ENCODE assay signal across 8 mouse cellular contexts in the genomic region with DNA sequence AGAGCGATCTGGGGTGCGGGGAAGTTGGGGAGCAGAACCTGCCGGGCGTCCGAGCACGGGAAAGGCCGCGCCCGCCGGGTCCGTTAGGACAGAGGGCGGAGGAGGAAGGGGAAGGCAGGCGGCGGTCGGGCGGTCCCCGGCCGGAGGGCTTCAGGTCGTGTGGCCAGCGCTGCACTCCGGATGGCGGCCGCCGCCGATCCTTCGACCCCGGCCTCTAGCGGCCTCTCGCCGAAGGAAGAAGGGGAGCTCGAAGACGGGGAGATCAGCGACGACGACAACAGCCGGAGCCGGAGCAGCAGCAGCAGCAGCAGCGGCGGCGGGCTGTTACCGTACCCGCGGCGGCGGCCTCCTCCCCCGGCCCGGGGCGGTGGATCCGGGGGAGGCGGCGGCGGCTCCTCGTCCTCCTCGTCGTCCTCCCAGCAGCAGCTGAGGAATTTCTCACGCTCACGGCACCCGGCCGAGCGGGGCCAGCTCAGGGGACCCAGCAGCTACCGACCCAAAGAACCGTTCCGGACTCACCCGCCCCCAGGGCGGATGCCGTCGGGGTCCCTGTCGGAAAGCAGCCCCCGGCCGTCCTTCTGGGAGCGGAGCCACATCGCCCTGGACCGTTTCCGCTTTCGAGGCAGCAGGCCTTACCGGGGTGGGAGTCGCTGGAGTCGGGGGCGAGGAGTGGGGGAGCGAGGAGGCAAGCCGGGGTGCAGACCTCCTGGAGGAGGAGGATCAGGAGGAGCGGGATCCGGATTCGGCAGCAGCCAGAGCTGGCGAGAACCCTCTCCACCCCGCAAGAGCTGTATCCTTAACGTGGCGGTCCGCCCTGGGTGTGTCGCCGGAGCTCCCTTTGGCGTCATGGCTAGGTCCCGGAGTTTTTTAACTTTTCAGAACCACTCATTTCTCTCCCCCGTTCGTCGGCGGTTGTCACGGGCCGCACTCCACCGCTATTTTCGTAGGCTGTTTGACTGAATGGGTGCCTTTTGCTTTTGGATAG. TPM values are rescaled to one million over a fixed set of nuclear protein-coding genes. Genes with fewer than 3 reads are reported as not detected.
DNase-seq lines count a peak whose midpoint lies in the region; ATAC-seq and TF ChIP-seq lines count a peak whose summit lies in the region.

No protein-coding gene starts in this region.

- ATAC-seq in cerebellum, adult (ENCODE audit: insufficient number of reproducible peaks, low FRiP score, low TSS enrichment), result peak; percentile 0; the same call in 1 of the 2 replicates
- ATAC-seq in forebrain, embryonic 15.5 days (replicated peaks), result no peak; the same call in 1 of the 2 replicates
- ATAC-seq in lung, embryonic 14.5 days (ENCODE audit: insufficient read depth), result peak; percentile 22
- peak; percentile 4 for ATAC-seq in neural tube, embryonic 15.5 days (ENCODE audit: low FRiP score)

- H3K27me3 ChIP-seq in forebrain, embryonic 15.5 days, result no peaks in the 10 kb centered on the region
- no peaks in the 10 kb centered on the region for H3K27me3 ChIP-seq in lung, embryonic 14.5 days (ENCODE audit: insufficient read depth, low read length)
- no peaks in the 10 kb centered on the region for H3K27me3 ChIP-seq in neural tube, embryonic 15.5 days (replicated peaks)
- no peaks in the 10 kb centered on the region for H3K27me3 ChIP-seq in thymus, adult 2 months (ENCODE audit: control insufficient read depth, insufficient read depth, low read length)

- H3K9ac ChIP-seq in forebrain, embryonic 15.5 days (replicated peaks), result peak overlapping the region; percentile 94
- peak overlapping the region; percentile 95 for H3K9ac ChIP-seq in lung, embryonic 14.5 days
- peak overlapping the region; percentile 85 for H3K9ac ChIP-seq in neural tube, embryonic 15.5 days (replicated peaks)

- 0 out of 2 replicates have a peak, but pooled peaks have one; percentile 21 for TF ChIP-seq POLR2A in thymus, adult 2 months (IDR thresholded peaks at IDR 0.05; ENCODE audit: control insufficient read depth, extremely low read depth, insufficient read depth, low read length, poor library complexity)

- peak overlapping the region; percentile 69 for H3K4me2 ChIP-seq in forebrain, embryonic 15.5 days (replicated peaks)
- H3K4me2 ChIP-seq in lung, embryonic 14.5 days, result peak overlapping the region; percentile 70
- H3K4me2 ChIP-seq in neural tube, embryonic 15.5 days, result peak overlapping the region; percentile 68

- no peaks in the 10 kb centered on the region for H3K9me3 ChIP-seq in forebrain, embryonic 15.5 days
- no peaks in the 10 kb centered on the region for H3K9me3 ChIP-seq in lung, embryonic 14.5 days (ENCODE audit: low read depth, low read length)
- no peaks in the 10 kb centered on the region for H3K9me3 ChIP-seq in neural tube, embryonic 15.5 days (replicated peaks)

- DNase-seq in ES-CJ7 (ENCODE audit: low read depth, low spot score), result peak; percentile 48
- DNase-seq in heart, postnatal 25 days (ENCODE audit: low spot score), result peak; percentile 47
- DNase-seq in layer of hippocampus, adult 18-20 months (ENCODE audit: low spot score in 2 of 2), result peak; percentile 37 to 51
- peak; percentile 75 for DNase-seq in lung, embryonic 14.5 days
- DNase-seq in thymus, adult 2 months, result peak; percentile 73

- H3K4me3 ChIP-seq in forebrain, embryonic 15.5 days, result peak overlapping the region; percentile 57
- peak overlapping the region; percentile 91 for H3K4me3 ChIP-seq in lung, embryonic 14.5 days (ENCODE audit: low read depth, low read length)
- H3K4me3 ChIP-seq in neural tube, embryonic 15.5 days (replicated peaks), result peak overlapping the region; percentile 71
- H3K4me3 ChIP-seq in thymus, adult 2 months (ENCODE audit: control insufficient read depth, insufficient read depth, low read length), result peak overlapping the region; percentile 90

- WGBS in forebrain, embryonic 15.5 days, result under 1% methylated on average over 96 of the region's 101 CpGs
- 1% methylated on average over 85 of the region's 101 CpGs for WGBS in lung, embryonic 14.5 days
- WGBS in neural tube, embryonic 15.5 days, result under 1% methylated on average over 92 of the region's 101 CpGs
- under 1% methylated on average over 95 of the region's 101 CpGs for WGBS in thymus, adult 2 months

- TF ChIP-seq CTCF in lung, embryonic 14.5 days (IDR thresholded peaks at IDR 0.05; ENCODE audit: low read depth), result no peak
- no peak for TF ChIP-seq CTCF in thymus, adult 2 months (IDR thresholded peaks at IDR 0.05; ENCODE audit: borderline replicate concordance, control insufficient read depth, extremely low read depth, insufficient read depth, low read length, poor library complexity)

- peak overlapping the region; percentile 98 for H3K27ac ChIP-seq in forebrain, embryonic 15.5 days (replicated peaks)
- peak overlapping the region; percentile 98 for H3K27ac ChIP-seq in lung, embryonic 14.5 days (ENCODE audit: low read depth)
- peak overlapping the region; percentile 97 for H3K27ac ChIP-seq in neural tube, embryonic 15.5 days (replicated peaks)
- peak overlapping the region; percentile 55 for H3K27ac ChIP-seq in thymus, adult 2 months (ENCODE audit: control insufficient read depth, insufficient read depth, low read length)

- 0 out of 2 replicates have a peak, but pooled peaks cover 7% of the 10 kb centered on the region for H3K36me3 ChIP-seq in forebrain, embryonic 15.5 days
- peaks cover 24% of the 10 kb centered on the region for H3K36me3 ChIP-seq in lung, embryonic 14.5 days (ENCODE audit: insufficient read depth)
- peaks cover 10% of the 10 kb centered on the region; the same call in 1 of the 2 replicates for H3K36me3 ChIP-seq in neural tube, embryonic 15.5 days
- H3K36me3 ChIP-seq in thymus, adult 2 months (ENCODE audit: control insufficient read depth, insufficient read depth, low read length), result peaks cover 7% of the 10 kb centered on the region

- intact Hi-C loops in heart, postnatal 25 days (cut with DNase I), result loop anchor here (1.0 to 10.0 kb wide), 3 partner anchors 23 to 932 kb away; partner anchors contain the start of gene Tmem19

- H3K4me1 ChIP-seq in forebrain, embryonic 15.5 days, result peaks cover 54% of the 10 kb centered on the region
- peaks cover 8% of the 10 kb centered on the region for H3K4me1 ChIP-seq in lung, embryonic 14.5 days (ENCODE audit: insufficient read depth)
- H3K4me1 ChIP-seq in neural tube, embryonic 15.5 days, result peaks cover 35% of the 10 kb centered on the region
- H3K4me1 ChIP-seq in thymus, adult 2 months (replicated peaks; ENCODE audit: control insufficient read depth, insufficient read depth, low read length), result peaks cover 4% of the 10 kb centered on the region

RNA-seq across cellular contexts. Expression of gene Zfc3h1, which starts 0.6 kb away (rescaled TPM):
- 17.2 and 18.6 TPM in 2 replicates for polyA plus RNA-seq in forebrain, embryonic 15.5 days (2015; fragmentation: Nextera tagmentation; extraction: Ambion mirVana)
- 10 to 100 TPM; 11.6 to 17.2 TPM for total RNA-seq in heart, postnatal 25 days (2021)
- 10 to 100 TPM; 40.0 to 46.7 TPM for total RNA-seq in layer of hippocampus, adult 18-20 months (2021)
- 22.7 and 23.1 TPM in 2 replicates for polyA plus RNA-seq in lung, embryonic 14.5 days (2014; fragmentation: Nextera tagmentation; extraction: Ambion mirVana)
- 14.8 and 15.1 TPM in 2 replicates for polyA plus RNA-seq in neural tube, embryonic 15.5 days (2015; fragmentation: Nextera tagmentation; extraction: Ambion mirVana)
- polyA plus RNA-seq in thymus, adult 2 months (2012; rRNA removed), result 32.7 and 46.8 TPM in 2 replicates

RNA-seq across cellular contexts. Expression of gene Thap2, which starts 1.1 kb away (rescaled TPM):
- polyA plus RNA-seq in forebrain, embryonic 15.5 days (2015; fragmentation: Nextera tagmentation; extraction: Ambion mirVana), result 29.4 and 33.3 TPM in 2 replicates
- 1 to 10 TPM; 7.8 to 9.4 TPM for total RNA-seq in heart, postnatal 25 days (2021)
- total RNA-seq in layer of hippocampus, adult 18-20 months (2021), result 10 to 100 TPM; 13.8 to 14.7 TPM
- polyA plus RNA-seq in lung, embryonic 14.5 days (2014; fragmentation: Nextera tagmentation; extraction: Ambion mirVana), result 17.3 and 19.0 TPM in 2 replicates
- polyA plus RNA-seq in neural tube, embryonic 15.5 days (2015; fragmentation: Nextera tagmentation; extraction: Ambion mirVana), result 25.4 and 25.8 TPM in 2 replicates
- polyA plus RNA-seq in thymus, adult 2 months (2012; rRNA removed), result 9.1 and 9.8 TPM in 2 replicates

RNA-seq across cellular contexts. Expression of gene Tmem19, which starts 23.0 kb away (rescaled TPM):
- polyA plus RNA-seq in forebrain, embryonic 15.5 days (2015; fragmentation: Nextera tagmentation; extraction: Ambion mirVana), result 38.8 and 40.5 TPM in 2 replicates
- 10 to 100 TPM; 10.3 to 15.0 TPM for total RNA-seq in heart, postnatal 25 days (2021)
- total RNA-seq in layer of hippocampus, adult 18-20 months (2021), result 10 to 100 TPM; 37.9 to 39.6 TPM
- 28.5 and 30.1 TPM in 2 replicates for polyA plus RNA-seq in lung, embryonic 14.5 days (2014; fragmentation: Nextera tagmentation; extraction: Ambion mirVana)
- polyA plus RNA-seq in neural tube, embryonic 15.5 days (2015; fragmentation: Nextera tagmentation; extraction: Ambion mirVana), result 31.6 and 32.0 TPM in 2 replicates
- polyA plus RNA-seq in thymus, adult 2 months (2012; rRNA removed), result 28.5 and 31.1 TPM in 2 replicates
